Mouse (Mus musculus): ENCODE measurements around the gene Pparg. TPM values are rescaled to one million over a fixed set of nuclear protein-coding genes. Genes with fewer than 3 reads are reported as not detected.

Pparg gene
- polyA plus RNA-seq, 1 experiment from 2014 or later = 4.2 TPM

- ATAC-seq (ENCODE audit: borderline replicate concordance, extremely low read depth, low FRiP score, low TSS enrichment) = no peak
- no peaks in the 10 kb centered on the region for H3K9me3 ChIP-seq
- H3K27ac ChIP-seq = no peak overlapping the region
- peaks cover 4% of the 10 kb centered on the region; the same call in 1 of the 2 replicates for H3K27me3 ChIP-seq
- 82% methylated on average over 3 of the region's 3 CpGs for WGBS
- H3K4me3 ChIP-seq = no peak overlapping the region
- no peaks in the 10 kb centered on the region for H3K36me3 ChIP-seq
- H3K4me2 ChIP-seq = no peak overlapping the region
- H3K9ac ChIP-seq = no peak overlapping the region
- 0 out of 2 replicates have a peak, but pooled peaks cover 4% of the 10 kb centered on the region for H3K4me1 ChIP-seq
Observed at GRCm38 (mm10) chr6:115366869-115367610, 6.3 kb downstream of the Pparg start.

DNA sequence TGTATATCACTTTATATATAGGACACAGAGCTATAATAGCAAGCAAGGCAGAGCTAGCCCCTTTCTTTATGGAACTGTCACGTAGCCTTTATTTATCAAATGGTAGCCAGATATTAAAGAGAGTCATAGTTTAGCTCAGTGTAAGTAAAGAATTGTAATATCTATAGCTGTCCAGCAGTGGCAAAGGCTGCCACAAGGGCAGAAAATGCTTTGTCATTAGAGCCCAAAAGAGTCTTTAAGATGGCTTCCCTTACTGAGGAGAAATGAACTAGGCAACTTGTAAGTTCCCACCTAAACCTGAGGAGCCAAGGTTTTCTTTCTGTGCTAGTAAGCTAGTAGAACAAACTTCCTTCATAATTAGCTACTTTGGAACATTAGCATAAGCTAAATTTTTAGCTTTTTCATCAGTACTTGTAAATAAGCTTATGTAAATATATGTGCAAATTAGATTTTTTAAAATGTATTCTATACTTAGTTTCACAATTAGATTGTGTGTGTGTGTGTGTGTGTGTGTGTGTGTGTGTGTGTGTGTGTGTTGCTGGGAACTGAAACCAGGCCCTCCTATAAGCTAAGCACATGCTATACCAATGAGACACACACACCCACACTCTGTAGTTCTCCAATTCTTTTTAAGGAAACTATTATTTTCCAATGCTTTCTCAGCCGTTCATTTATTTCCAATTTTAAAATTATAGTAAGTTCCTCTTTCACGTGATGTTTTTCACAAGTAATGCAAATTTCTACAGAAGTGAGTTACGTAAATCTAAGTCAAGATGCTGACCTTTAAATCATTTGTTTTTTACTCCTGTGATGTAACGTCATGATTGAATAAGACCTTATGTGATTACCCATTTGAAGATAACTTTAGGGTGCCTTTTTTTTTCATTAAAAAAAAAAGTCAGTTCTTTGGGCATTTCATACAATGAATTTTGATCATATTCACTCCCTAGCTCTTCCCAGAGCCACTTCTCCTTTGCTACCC lies 14.4 kb downstream of the Pparg start:
- Histone ChIP-seq H3K36me3 (no peaks in the 10 kb centered on the region), H3K27me3 (no peaks in the 10 kb centered on the region), H3K4me3 (no peak overlapping the region), H3K4me1 (no peaks in the 10 kb centered on the region), H3K27ac (no peak overlapping the region), H3K4me2 (no peak overlapping the region), H3K9me3 (no peaks in the 10 kb centered on the region), H3K9ac (no peak overlapping the region)
- 76% methylated on average over 5 of the region's 5 CpGs for WGBS
- ATAC-seq (ENCODE audit: borderline replicate concordance, extremely low read depth, low FRiP score, low TSS enrichment) = no peak

DNA sequence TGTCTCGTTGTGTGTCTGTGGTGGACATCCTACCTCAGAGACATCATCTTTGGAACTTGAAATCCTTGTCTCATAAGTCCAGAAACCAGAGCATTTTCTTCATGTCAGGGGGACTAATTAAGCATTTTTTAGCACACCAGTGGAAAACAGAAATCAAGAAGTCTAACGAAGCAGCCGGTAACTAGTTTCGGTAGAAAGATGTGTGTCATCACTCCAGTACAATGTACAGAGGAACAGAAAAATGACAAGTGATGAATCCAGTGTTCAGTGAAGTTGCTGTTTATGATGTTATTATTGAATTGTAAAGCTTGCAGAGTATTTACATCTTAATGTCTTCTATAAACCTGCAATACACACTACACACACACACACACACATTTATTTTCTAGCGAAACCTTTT lies 19.8 kb downstream of the Pparg start:
- Histone ChIP-seq H3K9ac (no peak overlapping the region), H3K36me3 (no peaks in the 10 kb centered on the region), H3K27ac (no peak overlapping the region), H3K9me3 (no peaks in the 10 kb centered on the region), H3K4me3 (no peak overlapping the region), H3K27me3 (no peaks in the 10 kb centered on the region), H3K4me2 (no peak overlapping the region), H3K4me1 (no peaks in the 10 kb centered on the region)
- ATAC-seq (ENCODE audit: borderline replicate concordance, extremely low read depth, low FRiP score, low TSS enrichment) = no peak
- WGBS = 89% methylated on average over 5 of the region's 5 CpGs

- Histone ChIP-seq H3K4me3 (no peak overlapping the region), H3K27ac (no peak overlapping the region), H3K9ac (no peak overlapping the region), H3K4me1 (no peaks in the 10 kb centered on the region), H3K4me2 (no peak overlapping the region), H3K27me3 (no peaks in the 10 kb centered on the region), H3K9me3 (no peaks in the 10 kb centered on the region), H3K36me3 (no peaks in the 10 kb centered on the region)
- 51% methylated on average over 5 of the region's 5 CpGs for WGBS
- ATAC-seq (ENCODE audit: borderline replicate concordance, extremely low read depth, low FRiP score, low TSS enrichment) = no peak
Observed at GRCm38 (mm10) chr6:115382712-115383111, 22.0 kb downstream of the Pparg start.

DNA sequence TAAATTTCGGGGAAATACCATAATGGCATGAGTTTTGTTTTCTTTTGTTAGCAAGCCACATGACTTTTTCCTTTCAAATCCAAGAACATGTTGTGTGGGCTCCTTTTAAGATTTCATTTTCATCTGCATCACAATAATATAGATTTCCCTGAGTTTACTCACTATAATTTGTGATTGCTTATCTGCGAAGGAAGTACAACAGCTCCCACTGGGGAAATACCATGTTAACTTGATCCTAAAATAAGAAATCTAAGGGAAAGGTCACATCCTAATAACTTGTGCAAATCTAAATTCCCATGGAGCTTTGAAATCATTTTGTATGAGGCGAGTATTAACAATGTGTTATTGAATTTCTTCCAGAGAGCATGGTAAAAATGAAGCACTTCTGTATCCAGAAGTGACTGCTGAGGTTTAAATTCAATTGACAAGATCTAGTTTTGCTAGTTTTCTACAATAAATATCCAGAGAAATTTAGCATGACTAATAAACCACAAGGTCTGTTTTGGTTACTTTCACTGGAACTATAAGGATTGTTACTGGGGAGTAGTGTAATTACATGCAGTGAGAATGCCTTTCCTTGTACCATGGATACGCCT lies 29.3 kb downstream of the Pparg start:
- H3K27me3 ChIP-seq = no peaks in the 10 kb centered on the region
- H3K4me2 ChIP-seq = no peak overlapping the region
- no peaks in the 10 kb centered on the region for H3K36me3 ChIP-seq
- H3K4me1 ChIP-seq = no peaks in the 10 kb centered on the region
- H3K27ac ChIP-seq = no peak overlapping the region
- no peaks in the 10 kb centered on the region for H3K9me3 ChIP-seq
- H3K9ac ChIP-seq = no peak overlapping the region
- 73% methylated on average over 4 of the region's 4 CpGs for WGBS
- ATAC-seq (ENCODE audit: borderline replicate concordance, extremely low read depth, low FRiP score, low TSS enrichment) = no peak
- no peak overlapping the region for H3K4me3 ChIP-seq

- 29% methylated on average over 3 of the region's 3 CpGs for WGBS
Observed at GRCm38 (mm10) chr6:115396911-115397310, 36.2 kb downstream of the Pparg start.

GRCm38 (mm10) chr6:115404354-115404753 lies 43.6 kb downstream of the Pparg start:
- 72% methylated on average over 2 of the region's 2 CpGs for WGBS

More at GRCm38 (mm10) chr6:115396911-115397310, 36.2 kb downstream of the Pparg start:
- H3K27me3 ChIP-seq = no peaks in the 10 kb centered on the region
- H3K9ac ChIP-seq = no peak overlapping the region
- H3K27ac ChIP-seq = no peak overlapping the region
- no peak overlapping the region for H3K4me3 ChIP-seq
- no peaks in the 10 kb centered on the region for H3K9me3 ChIP-seq
- no peaks in the 10 kb centered on the region for H3K4me1 ChIP-seq
- H3K36me3 ChIP-seq = no peaks in the 10 kb centered on the region
- no peak overlapping the region for H3K4me2 ChIP-seq
- ATAC-seq (ENCODE audit: borderline replicate concordance, extremely low read depth, low FRiP score, low TSS enrichment) = no peak

DNA sequence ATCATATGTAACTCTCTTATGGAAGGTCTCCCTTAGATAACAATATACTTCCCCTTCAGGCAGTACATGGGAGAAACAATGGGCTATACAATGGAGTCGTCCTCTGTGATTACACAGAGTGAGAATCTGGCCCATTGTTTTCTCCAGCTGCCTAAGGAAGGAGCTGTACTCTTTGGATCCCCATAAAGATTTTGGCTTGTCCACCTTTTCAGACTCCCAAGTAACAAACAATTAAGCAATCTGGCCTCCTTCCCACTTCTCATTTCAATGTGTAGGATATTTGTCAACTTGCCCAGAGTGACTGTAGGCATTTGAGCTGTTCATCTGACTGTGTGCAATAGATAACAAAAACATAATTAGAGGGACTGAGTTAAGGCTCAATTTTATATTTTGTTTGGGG lies 50.7 kb downstream of the Pparg start:
- H3K27ac ChIP-seq = no peak overlapping the region
- H3K9ac ChIP-seq = no peak overlapping the region
- H3K9me3 ChIP-seq = no peaks in the 10 kb centered on the region
- no peak overlapping the region for H3K4me3 ChIP-seq
- no peaks in the 10 kb centered on the region for H3K4me1 ChIP-seq
- H3K4me2 ChIP-seq = no peak overlapping the region
- no peaks in the 10 kb centered on the region for H3K27me3 ChIP-seq
- no peaks in the 10 kb centered on the region for H3K36me3 ChIP-seq
- WGBS = 30% methylated on average over 1 of the region's 1 CpGs
- ATAC-seq (ENCODE audit: borderline replicate concordance, extremely low read depth, low FRiP score, low TSS enrichment) = no peak

More at GRCm38 (mm10) chr6:115404354-115404753, 43.6 kb downstream of the Pparg start:
- H3K27me3 ChIP-seq = no peaks in the 10 kb centered on the region
- H3K36me3 ChIP-seq = no peaks in the 10 kb centered on the region
- no peak overlapping the region for H3K4me2 ChIP-seq
- no peaks in the 10 kb centered on the region for H3K9me3 ChIP-seq
- H3K4me3 ChIP-seq = no peak overlapping the region
- H3K27ac ChIP-seq = no peak overlapping the region
- H3K9ac ChIP-seq = no peak overlapping the region
- no peak for ATAC-seq (ENCODE audit: borderline replicate concordance, extremely low read depth, low FRiP score, low TSS enrichment)
- H3K4me1 ChIP-seq = no peaks in the 10 kb centered on the region

DNA sequence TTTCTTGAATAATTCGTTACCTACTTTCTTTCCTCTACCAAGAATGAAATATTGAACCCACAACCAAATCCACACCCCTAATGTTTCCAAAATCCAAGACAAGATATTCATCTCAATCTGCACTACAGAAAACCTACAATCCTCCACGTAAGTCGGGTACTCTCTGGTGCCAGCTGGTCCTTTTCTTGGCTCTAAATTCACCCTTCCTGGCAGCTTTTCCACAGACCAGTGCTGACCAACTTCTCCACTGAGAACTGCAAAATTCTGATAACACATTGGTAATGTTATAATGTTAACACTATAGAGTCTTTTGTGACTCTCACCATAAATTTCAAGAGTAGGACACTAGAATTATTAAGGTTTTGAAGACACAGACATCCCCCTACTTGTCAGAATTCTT lies 57.4 kb downstream of the Pparg start:
- Histone ChIP-seq H3K9me3 (no peaks in the 10 kb centered on the region), H3K9ac (no peak overlapping the region), H3K27ac (no peak overlapping the region), H3K4me2 (no peak overlapping the region), H3K4me1 (no peaks in the 10 kb centered on the region), H3K4me3 (no peak overlapping the region), H3K27me3 (no peaks in the 10 kb centered on the region), H3K36me3 (no peaks in the 10 kb centered on the region)
- 74% methylated on average over 3 of the region's 3 CpGs for WGBS
- no peak for ATAC-seq (ENCODE audit: borderline replicate concordance, extremely low read depth, low FRiP score, low TSS enrichment)

DNA sequence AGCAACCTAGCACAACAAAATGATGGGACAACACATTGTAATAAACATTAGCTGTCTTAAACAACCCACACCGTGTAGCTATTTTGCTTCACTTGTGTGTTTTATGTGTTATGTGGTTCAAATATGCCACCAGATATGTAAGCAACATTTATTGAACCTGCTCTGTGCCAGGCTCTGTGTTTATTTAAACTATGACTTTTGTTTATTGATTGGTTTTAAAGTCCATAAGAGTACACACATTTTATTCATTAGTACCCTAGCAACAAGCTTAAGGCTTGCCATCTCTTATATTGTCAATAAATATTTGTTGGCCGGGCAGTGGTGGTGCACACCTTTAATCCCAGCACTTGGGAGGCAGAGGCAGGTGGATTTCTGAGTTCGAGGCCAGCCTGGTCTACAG lies 58.2 kb downstream of the Pparg start:
- Histone ChIP-seq H3K4me3 (no peak overlapping the region), H3K4me1 (no peaks in the 10 kb centered on the region), H3K27ac (no peak overlapping the region), H3K9me3 (no peaks in the 10 kb centered on the region), H3K36me3 (no peaks in the 10 kb centered on the region), H3K27me3 (no peaks in the 10 kb centered on the region), H3K4me2 (no peak overlapping the region), H3K9ac (no peak overlapping the region)
- 79% methylated on average over 3 of the region's 3 CpGs for WGBS
- no peak for ATAC-seq (ENCODE audit: borderline replicate concordance, extremely low read depth, low FRiP score, low TSS enrichment)

GRCm38 (mm10) chr6:115420963-115421362 lies 60.2 kb downstream of the Pparg start:
- 33% methylated on average over 1 of the region's 1 CpGs for WGBS
- Histone ChIP-seq H3K36me3 (no peaks in the 10 kb centered on the region), H3K9me3 (no peaks in the 10 kb centered on the region), H3K27ac (no peak overlapping the region), H3K27me3 (no peaks in the 10 kb centered on the region), H3K4me3 (no peak overlapping the region), H3K9ac (no peak overlapping the region), H3K4me2 (no peak overlapping the region), H3K4me1 (no peaks in the 10 kb centered on the region)
- ATAC-seq (ENCODE audit: borderline replicate concordance, extremely low read depth, low FRiP score, low TSS enrichment) = no peak

DNA sequence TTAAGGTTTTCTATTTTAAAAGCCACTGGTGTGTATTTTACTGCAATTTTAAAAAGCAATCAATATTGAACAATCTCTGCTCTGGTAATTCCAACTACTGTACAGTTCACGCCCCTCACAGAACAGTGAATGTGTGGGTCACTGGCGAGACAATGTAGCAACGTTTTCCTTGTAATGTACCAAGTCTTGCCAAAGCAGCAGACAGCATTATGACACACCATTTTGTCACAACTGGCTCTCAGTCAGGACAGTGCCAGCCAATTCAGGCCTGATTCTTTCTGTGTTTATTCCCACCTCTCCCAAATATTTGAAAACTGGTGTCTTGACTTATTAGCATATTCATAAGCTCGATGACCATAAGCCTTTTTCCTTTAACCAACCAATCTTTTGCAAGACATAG lies 60.9 kb downstream of the Pparg start:
- no peak overlapping the region for H3K27ac ChIP-seq
- no peak overlapping the region for H3K4me2 ChIP-seq
- H3K4me3 ChIP-seq = no peak overlapping the region
- no peak for ATAC-seq (ENCODE audit: borderline replicate concordance, extremely low read depth, low FRiP score, low TSS enrichment)
- no peaks in the 10 kb centered on the region for H3K27me3 ChIP-seq
- H3K36me3 ChIP-seq = no peaks in the 10 kb centered on the region
- no peaks in the 10 kb centered on the region for H3K4me1 ChIP-seq
- WGBS = 67% methylated on average over 4 of the region's 4 CpGs
- H3K9me3 ChIP-seq = no peaks in the 10 kb centered on the region
- H3K9ac ChIP-seq = no peak overlapping the region
